Mouse (Mus musculus) stomach, adult 2 months (tissue): ENCODE data around the gene Bnipl. TPM values are rescaled to one million over a fixed set of nuclear protein-coding genes. Genes with fewer than 3 reads are reported as not detected.

Experiments
- polyA plus RNA-seq: library from polyadenylated mRNA; depleted of rRNA; stranded (reverse); fragments of >200 nt; gene quantifications from 2 replicates; pipeline ENCODE4 v1.2.3, GENCODE M21; 2012; rRNA removed

Gene Bnipl
- polyA plus RNA-seq: 7.9 and 8.0 TPM in 2 replicates

DNA sequence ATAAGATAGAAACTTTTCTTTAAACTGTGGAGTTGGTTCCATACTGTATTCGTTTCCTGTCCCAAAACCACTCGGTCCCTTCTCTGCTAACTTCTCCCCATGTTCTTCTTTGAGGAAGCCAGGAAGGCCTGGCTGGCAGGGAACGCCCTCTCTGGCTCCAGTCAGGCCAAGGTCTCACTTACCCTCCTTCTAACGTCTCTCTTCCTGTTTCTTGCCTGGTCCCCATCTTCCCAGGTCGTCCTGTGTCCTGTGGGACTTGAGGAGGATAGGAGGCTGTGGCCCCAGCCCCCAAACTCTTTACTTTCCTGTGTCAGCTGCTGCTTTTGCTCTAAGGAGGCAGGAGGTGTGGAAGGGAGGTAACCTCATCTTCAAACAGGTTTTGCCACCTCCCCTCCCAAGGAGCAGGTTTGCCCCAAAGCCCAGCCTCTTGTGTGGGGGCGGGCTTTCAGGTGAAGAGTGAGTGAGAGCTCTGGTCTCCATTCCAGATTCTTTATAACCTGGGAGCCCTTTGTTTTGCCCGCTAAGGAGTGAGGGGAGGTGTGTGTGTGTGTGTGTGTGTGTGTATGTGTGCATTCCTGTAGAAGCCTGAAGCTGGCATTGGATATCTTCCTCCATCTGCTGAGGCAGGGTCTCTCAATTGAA is at the start of gene Bnipl:
Gene Bnipl (minus strand): TSS at position 411 of the 642 bp plus-strand sequence.

DNA sequence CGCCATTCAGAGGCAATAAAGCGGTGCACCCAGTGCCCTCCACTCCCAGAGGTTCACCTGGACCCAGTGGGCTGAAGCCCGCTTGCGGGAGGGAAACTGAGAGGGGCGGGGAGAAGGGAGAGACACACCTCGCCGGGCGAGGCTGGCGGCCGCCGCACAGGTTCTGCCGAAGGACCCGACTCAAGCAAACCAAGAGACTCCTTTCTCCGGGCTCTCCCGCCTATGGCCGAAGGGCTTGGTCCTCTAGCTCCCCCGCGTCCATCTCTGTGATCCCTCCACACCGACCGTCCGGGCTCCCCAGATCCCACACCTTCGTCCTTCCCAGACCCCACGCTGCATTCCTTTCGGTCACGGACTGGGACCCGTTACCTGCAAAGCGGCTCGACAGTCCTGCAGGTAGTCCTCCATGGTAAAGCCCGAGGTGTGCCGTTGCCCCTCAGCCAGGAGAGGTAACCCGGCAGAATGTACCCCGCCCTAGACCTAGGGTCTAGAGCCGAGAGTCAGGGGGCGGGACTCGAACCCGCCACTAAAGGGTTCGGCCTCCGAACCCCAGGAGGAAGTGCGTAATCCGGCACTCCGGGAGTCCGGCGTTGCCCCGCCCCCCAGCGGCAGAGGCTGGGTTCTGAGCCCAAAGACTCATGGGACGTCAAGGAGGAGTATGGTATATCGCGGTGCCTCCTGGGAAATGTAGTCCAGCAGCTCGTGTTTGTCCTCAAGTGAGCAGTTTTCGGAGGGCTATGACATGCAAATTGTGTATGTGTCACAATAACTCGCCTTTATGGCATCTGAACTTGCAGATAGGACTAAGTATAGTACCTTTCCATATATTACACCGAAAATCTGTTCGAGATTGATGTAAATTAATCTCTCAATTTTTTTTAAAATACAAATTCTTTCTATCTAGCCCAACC is 30.5 kb upstream of the Bnipl start, which contains the start of the genes Mindy1 and Prune1:
Gene Mindy1 (plus strand): TSS at position 130 of the 911 bp plus-strand sequence.
Gene Prune1 (minus strand): TSS at position 861 of the 911 bp plus-strand sequence.

DNA sequence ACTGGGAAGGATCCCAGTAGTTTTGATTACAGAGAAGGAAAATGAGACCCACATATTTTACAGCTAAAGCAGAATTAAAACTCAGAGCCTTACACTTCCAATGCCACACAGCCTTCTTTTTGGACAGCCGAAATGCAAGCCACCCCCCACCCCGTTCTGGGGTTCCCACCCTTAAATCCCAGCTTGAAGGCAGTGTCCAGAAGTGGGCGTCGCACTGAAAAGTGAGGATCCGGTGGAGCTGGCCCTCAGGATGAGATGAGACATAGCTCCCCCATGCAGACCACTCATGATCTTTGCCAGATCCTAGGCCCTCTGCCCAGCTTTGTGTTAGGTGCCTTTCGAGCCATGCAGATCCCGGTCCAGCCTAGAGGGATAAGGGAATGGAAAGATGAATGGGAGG is 9.5 kb downstream of the Bnipl start, which contains the start of gene Gm128:
Gene Gm128 (minus strand): TSS at position 101 of the 400 bp plus-strand sequence.

DNA sequence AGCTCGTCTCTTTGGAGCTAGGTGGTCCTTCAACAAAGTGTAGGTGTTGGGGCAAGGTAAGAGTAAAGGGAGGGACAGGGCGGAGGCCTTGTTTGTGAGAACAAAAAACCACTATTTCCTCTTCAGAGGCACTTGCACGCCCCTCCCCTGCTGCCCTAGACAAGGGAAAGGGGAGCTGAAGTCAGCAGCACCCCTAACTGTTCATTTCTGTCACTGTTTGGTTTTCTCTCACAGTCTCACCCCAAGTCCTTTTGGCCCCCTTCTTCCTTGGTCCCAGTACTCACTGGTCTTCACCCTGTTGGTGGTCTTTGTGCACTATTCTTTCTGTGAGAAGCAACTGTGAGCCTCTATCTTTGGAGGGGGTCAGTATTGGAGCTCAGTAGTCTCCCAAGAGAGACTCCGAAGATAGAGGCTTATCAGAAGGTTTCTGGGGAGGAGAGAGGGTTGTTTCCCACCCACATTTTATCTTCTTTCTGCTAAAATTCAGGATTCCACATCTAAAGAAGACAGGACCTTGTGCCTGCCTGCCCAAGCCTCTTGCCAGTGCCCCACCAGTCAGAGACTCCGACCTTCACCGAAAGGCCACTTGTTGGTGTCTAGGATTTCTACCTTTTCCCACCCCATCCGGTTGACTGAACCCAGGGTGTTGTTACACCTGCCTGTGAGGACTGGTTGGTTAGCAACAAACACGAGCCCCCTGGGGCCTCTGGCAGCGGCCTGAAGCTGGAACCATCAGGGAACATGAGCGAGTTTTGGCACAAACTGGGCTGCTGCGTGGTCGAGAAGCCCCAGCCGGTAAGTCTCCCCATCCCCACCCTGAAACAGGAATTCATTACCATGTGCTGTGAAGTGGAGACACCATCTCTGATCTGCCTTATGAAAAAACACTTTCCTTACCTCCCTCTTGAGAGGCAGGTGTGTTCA is 19.4 kb downstream of the Bnipl start, which contains the start of gene Mllt11:
Gene Mllt11 (minus strand): TSS at position 874 of the 924 bp plus-strand sequence.

DNA sequence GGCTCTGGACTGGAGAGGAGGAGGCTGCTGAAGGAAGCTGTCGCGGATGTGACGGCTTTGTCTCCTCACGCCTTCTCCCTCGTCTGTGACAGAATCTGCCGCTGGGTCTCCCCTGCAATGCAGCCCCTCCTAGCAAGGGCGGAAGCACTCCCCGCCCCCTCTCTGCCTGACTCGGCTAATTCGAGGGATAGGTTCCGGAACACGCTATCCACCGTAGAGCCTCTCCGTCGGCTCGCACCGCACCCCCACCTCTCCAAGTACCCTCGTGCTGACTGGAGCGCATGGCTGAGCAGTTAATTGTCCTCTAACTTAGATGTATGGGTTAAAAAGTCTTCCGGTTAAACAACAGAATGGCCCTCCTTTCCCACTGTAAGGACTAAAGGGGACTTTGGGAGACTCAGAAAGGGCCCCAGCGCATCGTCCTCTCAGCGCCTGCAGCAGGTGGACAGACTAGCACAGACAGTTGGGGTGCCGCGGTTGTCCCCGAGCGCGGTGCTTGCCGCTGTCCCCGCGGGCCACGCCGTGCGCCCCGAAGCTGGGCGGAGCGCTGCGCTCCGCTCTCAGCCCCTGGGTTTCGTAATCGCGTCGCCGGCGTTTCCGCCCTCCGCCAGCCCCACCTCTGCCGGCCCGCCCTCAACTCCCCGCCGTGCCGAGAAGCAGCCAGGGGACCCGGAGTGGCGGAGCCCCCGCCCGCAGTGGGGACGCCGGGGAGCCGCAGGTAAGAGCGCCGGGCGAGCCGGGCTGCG is 22.7 kb downstream of the Bnipl start, which contains the start of gene Cdc42se1:
Gene Cdc42se1 (plus strand): TSS at position 585 of the 746 bp plus-strand sequence.

DNA sequence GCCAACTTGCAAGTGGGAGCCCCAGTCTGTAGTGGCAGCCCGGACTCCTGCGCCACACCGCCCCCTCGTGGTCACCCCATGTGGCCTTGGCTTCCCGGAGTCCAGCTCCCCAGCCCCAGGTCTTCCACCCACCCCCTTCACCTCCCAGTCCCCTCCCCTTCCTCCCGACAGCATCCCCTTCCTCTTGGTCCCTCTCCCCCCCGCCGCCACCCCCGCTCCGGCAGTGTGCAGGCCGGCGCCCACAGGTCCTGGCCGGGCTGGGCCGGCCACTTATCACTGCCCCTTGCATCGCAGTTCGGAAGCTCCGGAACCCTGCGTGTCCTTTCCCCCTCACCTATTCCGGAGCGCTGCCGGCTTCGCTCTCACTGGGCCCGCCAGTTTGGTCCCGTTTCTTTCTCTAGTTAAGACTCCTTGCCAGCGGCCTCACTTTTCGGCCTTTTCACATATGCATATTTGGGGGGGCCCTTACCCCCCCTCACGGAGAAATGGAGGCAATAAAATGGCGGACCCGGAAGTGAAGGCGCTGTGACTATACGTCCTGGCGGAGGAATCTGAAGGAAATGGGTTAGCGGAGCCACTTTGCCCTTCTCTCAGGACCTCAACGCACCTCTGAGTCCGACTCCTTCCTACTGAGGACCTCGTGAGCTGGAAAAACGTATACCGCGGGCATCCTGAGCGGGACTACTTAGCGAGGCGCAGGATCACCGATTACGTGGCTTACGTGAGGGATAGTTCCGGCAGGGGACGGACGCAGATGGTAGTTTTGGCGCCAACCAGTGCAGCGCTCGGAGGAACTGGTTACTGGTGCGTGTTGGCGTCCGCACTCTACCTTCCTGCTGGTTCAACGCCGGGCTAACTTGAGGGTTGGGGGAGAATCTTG is 33.5 kb downstream of the Bnipl start, which contains the start of gene Gabpb2:
Gene Gabpb2 (minus strand): TSS at position 662 of the 880 bp plus-strand sequence.

Other genes starting within 250 kb of the Bnipl start
- 10.5 and 12.5 TPM in 2 replicates for gene Zfp687, start 235.7 kb downstream of the Bnipl start, polyA plus RNA-seq
- 44.5 and 46.3 TPM in 2 replicates for gene Psmd4, start 208.6 kb downstream of the Bnipl start, polyA plus RNA-seq
- 6.3 and 7.3 TPM in 2 replicates for gene Pip5k1a, start 144.3 kb downstream of the Bnipl start, polyA plus RNA-seq
- gene Vps72, start 140.2 kb downstream of the Bnipl start, polyA plus RNA-seq: 31.7 and 34.4 TPM in 2 replicates
- 0.68 and 1.2 TPM in 2 replicates for gene Tmod4, start 126.7 kb downstream of the Bnipl start, polyA plus RNA-seq
- 10.4 and 15.6 TPM in 2 replicates for gene Scnm1, start 117.2 kb downstream of the Bnipl start, polyA plus RNA-seq
- 2.4 and 2.5 TPM in 2 replicates for gene Lysmd1, start 117.1 kb downstream of the Bnipl start, polyA plus RNA-seq
- gene Tnfaip8l2, start 108.8 kb downstream of the Bnipl start, polyA plus RNA-seq: 1.6 and 5.7 TPM in 2 replicates
- gene Sema6c, start 90.7 kb downstream of the Bnipl start, polyA plus RNA-seq: 4.5 and 6.8 TPM in 2 replicates
- gene Gabpb2, start 33.3 kb downstream of the Bnipl start, polyA plus RNA-seq: 1.8 and 2.6 TPM in 2 replicates
- gene Cdc42se1, start 22.5 kb downstream of the Bnipl start, polyA plus RNA-seq: 33.6 and 48.9 TPM in 2 replicates
- gene Mllt11, start 19.0 kb downstream of the Bnipl start, polyA plus RNA-seq: 5.1 and 6.1 TPM in 2 replicates
- 0.43 and 0.90 TPM in 2 replicates for gene Gm128, start 9.6 kb downstream of the Bnipl start, polyA plus RNA-seq
- gene Mindy1, start 30.2 kb upstream of the Bnipl start, polyA plus RNA-seq: 58.1 and 69.6 TPM in 2 replicates
- 5.5 and 7.9 TPM in 2 replicates for gene Prune1, start 30.9 kb upstream of the Bnipl start, polyA plus RNA-seq
- gene Anxa9, start 56.0 kb upstream of the Bnipl start, polyA plus RNA-seq: 7.4 and 10.1 TPM in 2 replicates
- 17.4 and 19.9 TPM in 2 replicates for gene Cers2, start 63.6 kb upstream of the Bnipl start, polyA plus RNA-seq
- 2.4 and 3.3 TPM in 2 replicates for gene Setdb1, start 106.0 kb upstream of the Bnipl start, polyA plus RNA-seq
- not detected in 2 replicates for gene 4930558C23Rik, start 151.6 kb upstream of the Bnipl start, polyA plus RNA-seq
- 15.3 and 16.3 TPM in 2 replicates for gene Arnt, start 183.2 kb upstream of the Bnipl start, polyA plus RNA-seq
- gene Ctsk, start 248.1 kb upstream of the Bnipl start, polyA plus RNA-seq: 1.2 and 2.1 TPM in 2 replicates